Mouse (Mus musculus) neural tube, embryonic 12.5 days (tissue): Measurements from ENCODE around the gene Kif1a. TPM values are rescaled to one million over a fixed set of nuclear protein-coding genes. Genes with fewer than 3 reads are reported as not detected.

Source experiments
- ATAC-seq: fragments of 200-750 bp; cut with Nextera tagmentation; 2 replicates; pipeline ENCODE4 v1.8.0; 2017; ENCODE audit warnings: low read depth, mild to moderate bottlenecking, moderate TSS enrichment, moderate library complexity; ENCODE audit not compliant: low FRiP score
- H3K27ac ChIP-seq: fragments of 300-500 bp; sonication (generic); 2 replicates; pipeline ENCODE4 v1.5.1; 2016
- H3K27me3 ChIP-seq: fragments of 300-500 bp; sonication (generic); replicated peaks from 2 replicates; pipeline ENCODE4 v1.6.1; 2016; ENCODE audit warnings: mild to moderate bottlenecking
- H3K36me3 ChIP-seq: fragments of 300-500 bp; sonication (generic); 2 replicates; pipeline ENCODE4 v1.6.1; 2016; ENCODE audit warnings: mild to moderate bottlenecking
- H3K4me1 ChIP-seq: fragments of 300-500 bp; sonication (generic); 2 replicates; pipeline ENCODE4 v1.6.1; 2016
- H3K4me2 ChIP-seq: fragments of 300-500 bp; sonication (generic); replicated peaks from 2 replicates; pipeline ENCODE4 v1.6.1; 2016; ENCODE audit warnings: mild to moderate bottlenecking
- H3K4me3 ChIP-seq: fragments of 300-500 bp; sonication (generic); 2 replicates; pipeline ENCODE4 v1.5.1; 2016
- H3K9ac ChIP-seq: fragments of 300-500 bp; sonication (generic); 2 replicates; pipeline ENCODE4 v1.6.1; 2016; ENCODE audit warnings: mild to moderate bottlenecking
- H3K9me3 ChIP-seq: fragments of 300-500 bp; sonication (generic); 2 replicates; pipeline ENCODE4 v1.6.1; 2016; ENCODE audit warnings: mild to moderate bottlenecking
- whole genome bisulfite sequencing: fragments of 180-500 bp; shearing (Covaris S2); methylation state at CpG from one replicate; pipeline ENCODE4 v1.1.7; 2016; 5-methylcytosine and 5-hydroxymethylcytosine counted together
- polyA plus RNA-seq: library from polyadenylated mRNA; unstranded; fragments of >200 nt; fragmentation: Nextera tagmentation; extraction: Ambion mirVana; gene quantifications from 2 replicates; pipeline ENCODE4 v1.2.1, GENCODE M21; 2016

Gene Kif1a
- polyA plus RNA-seq, 1 experiment from 2014 or later = 136 TPM

- WGBS = 36% methylated on average over 3 of the region's 3 CpGs
- H3K4me1 ChIP-seq = no peaks in the 10 kb centered on the region
- no peak; the same call in 1 of the 2 replicates for ATAC-seq
Observed at GRCm38 (mm10) chr1:93010731-93011130, 91.0 kb downstream of the Kif1a start.

GRCm38 (mm10) chr1:93009196-93009595, 92.6 kb downstream of the Kif1a start:
- Histone ChIP-seq H3K4me2 (no peak overlapping the region), H3K9me3 (no peaks in the 10 kb centered on the region), H3K27me3 (no peaks in the 10 kb centered on the region), H3K36me3 (no peaks in the 10 kb centered on the region), H3K27ac (no peak overlapping the region), H3K9ac (no peak overlapping the region), H3K4me1 (no peaks in the 10 kb centered on the region), H3K4me3 (no peak overlapping the region)
- 88% methylated on average over 4 of the region's 4 CpGs for WGBS
- no peak for ATAC-seq

More at GRCm38 (mm10) chr1:93010731-93011130, 91.0 kb downstream of the Kif1a start:
- H3K27me3 ChIP-seq = no peaks in the 10 kb centered on the region
- 0 out of 2 replicates have a peak, but pooled peaks cover 4% of the 10 kb centered on the region for H3K36me3 ChIP-seq
- H3K9ac ChIP-seq = no peak overlapping the region
- H3K9me3 ChIP-seq = no peaks in the 10 kb centered on the region
- no peak overlapping the region for H3K4me3 ChIP-seq
- no peak overlapping the region for H3K4me2 ChIP-seq
- no peak overlapping the region for H3K27ac ChIP-seq

GRCm38 (mm10) chr1:93006061-93006460, 95.7 kb downstream of the Kif1a start, which contains the start of gene Aqp12:
Aqp12 (plus strand) TSS chr1:93006334.
- 84% methylated on average over 7 of the region's 7 CpGs for WGBS

GRCm38 (mm10) chr1:92992880-92993279, 108.9 kb downstream of the Kif1a start:
- Histone ChIP-seq H3K27me3 (no peaks in the 10 kb centered on the region), H3K36me3 (no peaks in the 10 kb centered on the region), H3K4me2 (no peak overlapping the region), H3K4me3 (no peak overlapping the region), H3K4me1 (no peaks in the 10 kb centered on the region), H3K27ac (no peak overlapping the region), H3K9ac (no peak overlapping the region), H3K9me3 (no peaks in the 10 kb centered on the region)
- WGBS = 74% methylated on average over 2 of the region's 2 CpGs
- no peak for ATAC-seq

More at GRCm38 (mm10) chr1:93006061-93006460, 95.7 kb downstream of the Kif1a start, which contains the start of gene Aqp12:
- Histone ChIP-seq H3K9ac (no peak within 1 kb of the TSS), H3K4me1 (no peaks in the 10 kb centered on the region), H3K4me2 (no peak within 1 kb of the TSS), H3K4me3 (no peak within 1 kb of the TSS), H3K27ac (no peak within 1 kb of the TSS), H3K9me3 (0 out of 2 replicates have a peak, but pooled peaks cover under 1% of the 10 kb centered on the region), H3K27me3 (no peaks in the 10 kb centered on the region), H3K36me3 (no peaks in the 10 kb centered on the region)
- ATAC-seq = no peak

GRCm38 (mm10) chr1:92992214-92992855, 109.4 kb downstream of the Kif1a start:
- Histone ChIP-seq H3K4me1 (no peaks in the 10 kb centered on the region), H3K36me3 (no peaks in the 10 kb centered on the region), H3K27ac (no peak overlapping the region), H3K4me3 (no peak overlapping the region), H3K27me3 (no peaks in the 10 kb centered on the region), H3K4me2 (no peak overlapping the region), H3K9ac (no peak overlapping the region), H3K9me3 (no peaks in the 10 kb centered on the region)
- ATAC-seq = no peak
- WGBS = 83% methylated on average over 6 of the region's 6 CpGs

- no peak overlapping the region for H3K9ac ChIP-seq
- no peaks in the 10 kb centered on the region for H3K27me3 ChIP-seq
- 49% methylated on average over 4 of the region's 4 CpGs for WGBS
- H3K4me3 ChIP-seq = no peak overlapping the region
- no peaks in the 10 kb centered on the region for H3K4me1 ChIP-seq
- no peaks in the 10 kb centered on the region for H3K36me3 ChIP-seq
- H3K27ac ChIP-seq = no peak overlapping the region
- no peaks in the 10 kb centered on the region for H3K9me3 ChIP-seq
- ATAC-seq = no peak
- H3K4me2 ChIP-seq = no peak overlapping the region
Observed at GRCm38 (mm10) chr1:92989891-92990290, 111.9 kb downstream of the Kif1a start.

GRCm38 (mm10) chr1:92988894-92989293, 112.9 kb downstream of the Kif1a start:
- 82% methylated on average over 4 of the region's 4 CpGs for WGBS
- Histone ChIP-seq H3K9ac (no peak overlapping the region), H3K9me3 (no peaks in the 10 kb centered on the region), H3K4me3 (no peak overlapping the region), H3K27ac (no peak overlapping the region), H3K4me2 (no peak overlapping the region), H3K36me3 (no peaks in the 10 kb centered on the region), H3K27me3 (no peaks in the 10 kb centered on the region), H3K4me1 (no peaks in the 10 kb centered on the region)
- no peak for ATAC-seq

- Histone ChIP-seq H3K4me3 (no peak overlapping the region), H3K4me1 (no peaks in the 10 kb centered on the region), H3K27me3 (no peaks in the 10 kb centered on the region), H3K36me3 (no peaks in the 10 kb centered on the region), H3K9me3 (no peaks in the 10 kb centered on the region), H3K27ac (no peak overlapping the region), H3K4me2 (no peak overlapping the region), H3K9ac (no peak overlapping the region)
- 87% methylated on average over 5 of the region's 5 CpGs for WGBS
- no peak for ATAC-seq
Observed at GRCm38 (mm10) chr1:92984999-92985398, 116.8 kb downstream of the Kif1a start.

- H3K27ac ChIP-seq = no peak overlapping the region
- H3K36me3 ChIP-seq = no peaks in the 10 kb centered on the region
- H3K4me2 ChIP-seq = no peak overlapping the region
- no peaks in the 10 kb centered on the region for H3K4me1 ChIP-seq
- no peaks in the 10 kb centered on the region for H3K27me3 ChIP-seq
- H3K4me3 ChIP-seq = no peak overlapping the region
- 92% methylated on average over 17 of the region's 17 CpGs for WGBS
- H3K9ac ChIP-seq = no peak overlapping the region
- no peak for ATAC-seq
- no peaks in the 10 kb centered on the region for H3K9me3 ChIP-seq
Observed at GRCm38 (mm10) chr1:92982931-92983605, 118.7 kb downstream of the Kif1a start.

- Histone ChIP-seq H3K4me3 (no peak overlapping the region), H3K36me3 (no peaks in the 10 kb centered on the region), H3K4me1 (no peaks in the 10 kb centered on the region), H3K27me3 (no peaks in the 10 kb centered on the region), H3K9me3 (no peaks in the 10 kb centered on the region), H3K4me2 (no peak overlapping the region), H3K27ac (no peak overlapping the region), H3K9ac (no peak overlapping the region)
- no peak for ATAC-seq
- WGBS = 82% methylated on average over 7 of the region's 7 CpGs
Observed at GRCm38 (mm10) chr1:92981056-92981845, 120.5 kb downstream of the Kif1a start.

- ATAC-seq = no peak
- no peaks in the 10 kb centered on the region for H3K9me3 ChIP-seq
- H3K27me3 ChIP-seq = no peaks in the 10 kb centered on the region
- no peak overlapping the region for H3K27ac ChIP-seq
- no peaks in the 10 kb centered on the region for H3K36me3 ChIP-seq
- H3K4me3 ChIP-seq = no peak overlapping the region
- WGBS = 47% methylated on average over 11 of the region's 11 CpGs
- H3K4me1 ChIP-seq = no peaks in the 10 kb centered on the region
- H3K4me2 ChIP-seq = no peak overlapping the region
- no peak overlapping the region for H3K9ac ChIP-seq
Observed at GRCm38 (mm10) chr1:92979073-92979602, 122.6 kb downstream of the Kif1a start.

GRCm38 (mm10) chr1:92978645-92979044, 123.1 kb downstream of the Kif1a start:
- H3K9ac ChIP-seq = no peak overlapping the region
- 47% methylated on average over 7 of the region's 7 CpGs for WGBS

More at GRCm38 (mm10) chr1:92978645-92979044, 123.1 kb downstream of the Kif1a start:
- H3K36me3 ChIP-seq = no peaks in the 10 kb centered on the region
- no peaks in the 10 kb centered on the region for H3K4me1 ChIP-seq
- no peak for ATAC-seq
- H3K27me3 ChIP-seq = no peaks in the 10 kb centered on the region
- no peak overlapping the region for H3K4me3 ChIP-seq
- no peak overlapping the region for H3K27ac ChIP-seq
- no peak overlapping the region for H3K4me2 ChIP-seq
- H3K9me3 ChIP-seq = no peaks in the 10 kb centered on the region
